Mouse (Mus musculus) layer of hippocampus, postnatal 36 days (tissue): ENCODE measurements around the gene Zdhhc19. TPM values are rescaled to one million over a fixed set of nuclear protein-coding genes. Genes with fewer than 3 reads are reported as not detected.
A peak's percentile ranks its signal among the peaks of the same experiment; 100 is the strongest.

Experiments
- DNase-seq, 2 experiments: peaks; one replicate each; pipeline ENCODE4 v3.0.0; 2022
- total RNA-seq, 2 experiments: library from RNA; stranded (reverse); gene quantifications; 2 replicates each; pipeline ENCODE4 v1.2.3; 2021

Zdhhc19 gene
- total RNA-seq, 2 experiments from 2014 or later = not detected

GRCm38 (mm10) chr16:32551346-32551747, 55.3 kb downstream of the Zdhhc19 start:
- no peak for DNase-seq

- DNase-seq = no peak
Measured at GRCm38 (mm10) chr16:32555588-32555987, 59.5 kb downstream of the Zdhhc19 start.

- no peak for DNase-seq
Measured at GRCm38 (mm10) chr16:32559493-32559892, 63.4 kb downstream of the Zdhhc19 start.

GRCm38 (mm10) chr16:32563056-32563793, 67.2 kb downstream of the Zdhhc19 start:
- DNase-seq = no peak

- DNase-seq = no peak
Measured at GRCm38 (mm10) chr16:32567282-32567681, 71.2 kb downstream of the Zdhhc19 start.

GRCm38 (mm10) chr16:32568401-32568800, 72.3 kb downstream of the Zdhhc19 start:
- DNase-seq = no peak

- DNase-seq = no peak
Measured at GRCm38 (mm10) chr16:32570042-32570441, 74.0 kb downstream of the Zdhhc19 start.

GRCm38 (mm10) chr16:32572528-32572927, 76.5 kb downstream of the Zdhhc19 start:
- DNase-seq = no peak

GRCm38 (mm10) chr16:32586482-32586881, 90.4 kb downstream of the Zdhhc19 start:
- no peak for DNase-seq

- no peak for DNase-seq
Measured at GRCm38 (mm10) chr16:32588568-32588967, 92.5 kb downstream of the Zdhhc19 start.

- no peak for DNase-seq
Measured at GRCm38 (mm10) chr16:32591521-32591920, 95.5 kb downstream of the Zdhhc19 start.

- no peak for DNase-seq
Measured at GRCm38 (mm10) chr16:32593283-32593805, 97.3 kb downstream of the Zdhhc19 start.

- no peak for DNase-seq
Measured at GRCm38 (mm10) chr16:32593916-32594315, 97.9 kb downstream of the Zdhhc19 start.

- DNase-seq = no peak
Measured at GRCm38 (mm10) chr16:32594701-32595100, 98.6 kb downstream of the Zdhhc19 start.

GRCm38 (mm10) chr16:32595142-32595855, 99.2 kb downstream of the Zdhhc19 start:
- no peak for DNase-seq

GRCm38 (mm10) chr16:32597909-32598381, 101.9 kb downstream of the Zdhhc19 start:
- no peak for DNase-seq

- DNase-seq = no peak
Measured at GRCm38 (mm10) chr16:32599151-32599550, 103.1 kb downstream of the Zdhhc19 start.

GRCm38 (mm10) chr16:32602193-32602685, 106.2 kb downstream of the Zdhhc19 start:
- DNase-seq = no peak

- no peak for DNase-seq
Measured at GRCm38 (mm10) chr16:32607562-32608343, 111.7 kb downstream of the Zdhhc19 start.

- DNase-seq = no peak
Measured at GRCm38 (mm10) chr16:32608344-32608711, 112.3 kb downstream of the Zdhhc19 start.

- peak; percentile 96 for DNase-seq
Measured at GRCm38 (mm10) chr16:32608712-32609400, 112.8 kb downstream of the Zdhhc19 start, which contains the start of gene Tfrc. Gene Tfrc (plus strand): TSS chr16:32608920.

- no peak for DNase-seq
Measured at GRCm38 (mm10) chr16:32609401-32609779, 113.3 kb downstream of the Zdhhc19 start.
